Mouse (Mus musculus) olfactory bulb, adult 2 months (tissue): Measurements from ENCODE around the gene Car6. TPM values are rescaled to one million over a fixed set of nuclear protein-coding genes. Genes with fewer than 3 reads are reported as not detected.

Experiments
- H3K27ac ChIP-seq: fragments of 200-500 bp; 2 replicates; pipeline ENCODE4 v1.5.1; 2012; ENCODE audit warnings: low read depth, low read length; ENCODE audit not compliant: insufficient read depth
- H3K4me1 ChIP-seq: fragments of 200-500 bp; 2 replicates; pipeline ENCODE4 v1.6.1; 2012; ENCODE audit warnings: low read length; ENCODE audit not compliant: control insufficient read depth, insufficient read depth
- H3K4me3 ChIP-seq: fragments of 200-500 bp; 2 replicates; pipeline ENCODE4 v1.5.1; 2012; ENCODE audit warnings: mild to moderate bottlenecking, low read depth, low read length, moderate library complexity; ENCODE audit not compliant: insufficient read depth
- CTCF ChIP-seq: fragments of 200-500 bp; IDR thresholded peaks from 2 replicates; pipeline ENCODE4 v1.5.1; 2012; ENCODE audit warnings: low read depth, mild to moderate bottlenecking, low read length, moderate library complexity; ENCODE audit not compliant: insufficient read depth
- POLR2A ChIP-seq: fragments of 200-500 bp; IDR thresholded peaks from 2 replicates; pipeline ENCODE4 v1.6.1; 2012; ENCODE audit warnings: mild to moderate bottlenecking, low read depth, low read length, moderate library complexity; ENCODE audit not compliant: insufficient read depth
- WGBS: fragments of 180-500 bp; shearing (Covaris S2); methylation state at CpG from one replicate; pipeline ENCODE4 v1.1.7; 2018; 5-methylcytosine and 5-hydroxymethylcytosine counted together
- polyA plus RNA-seq: library from polyadenylated mRNA; stranded (reverse); fragments of >200 nt; gene quantifications from 2 replicates; pipeline ENCODE4 v1.2.4, GENCODE M21; 2012; ENCODE audit warnings: low replicate concordance; ENCODE audit not compliant: missing spikeins, insufficient read depth, insufficient read length

Car6 gene
- polyA plus RNA-seq, 1 experiment, result not detected

DNA sequence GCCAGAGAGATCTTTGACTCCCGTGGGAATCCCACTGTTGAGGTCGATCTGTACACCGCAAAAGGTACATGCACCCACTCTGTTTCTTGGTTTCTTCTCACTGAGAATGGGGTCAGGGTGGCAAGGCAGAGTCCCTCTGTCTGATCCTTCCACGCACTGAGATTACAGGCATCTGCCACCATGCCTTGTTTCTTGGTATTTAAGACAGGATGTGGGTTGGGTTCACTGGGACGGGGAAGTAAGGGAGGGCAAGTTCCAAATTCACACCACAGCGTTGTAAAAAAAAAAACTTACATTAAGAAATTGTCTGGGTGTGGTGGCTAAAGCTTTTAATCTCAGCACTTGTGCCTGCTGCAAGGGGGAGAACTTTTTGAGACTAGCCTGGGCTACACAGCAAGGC is 38.4 kb upstream of the Car6 start:
- H3K4me1 ChIP-seq, result peaks cover 37% of the 10 kb centered on the region
- peak overlapping the region; percentile 63 for H3K27ac ChIP-seq
- no peak overlapping the region for H3K4me3 ChIP-seq
- WGBS, result 40% methylated on average over 6 of the region's 6 CpGs
- TF ChIP-seq CTCF, result no peak
- TF ChIP-seq POLR2A, result no peak

DNA sequence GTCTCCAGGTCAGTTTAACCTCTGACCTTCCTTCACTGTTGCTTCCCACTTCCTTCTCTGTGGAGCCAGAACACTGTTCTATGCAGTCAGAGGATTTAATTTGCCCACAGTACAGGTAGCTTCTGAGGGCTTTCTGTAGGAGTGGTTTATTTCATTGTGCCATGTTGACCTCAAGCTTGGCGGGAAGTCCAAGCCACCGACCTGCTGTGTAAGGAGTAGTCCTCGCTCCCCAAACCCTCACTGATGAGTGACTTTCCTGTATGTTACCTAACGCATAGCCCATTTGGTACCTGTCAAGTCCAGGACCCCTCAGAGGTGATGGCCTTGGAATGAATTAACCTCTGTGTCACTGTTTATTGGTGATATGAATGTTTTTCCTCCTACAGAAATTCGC is 38.0 kb upstream of the Car6 start:
- Histone ChIP-seq H3K4me1 (peaks cover 37% of the 10 kb centered on the region), H3K4me3 (peak overlapping the region; percentile 31), H3K27ac (peak overlapping the region; percentile 63; the same call in 1 of the 2 replicates)
- 57% methylated on average over 5 of the region's 5 CpGs for WGBS
- no peak for TF ChIP-seq POLR2A
- TF ChIP-seq CTCF, result no peak

DNA sequence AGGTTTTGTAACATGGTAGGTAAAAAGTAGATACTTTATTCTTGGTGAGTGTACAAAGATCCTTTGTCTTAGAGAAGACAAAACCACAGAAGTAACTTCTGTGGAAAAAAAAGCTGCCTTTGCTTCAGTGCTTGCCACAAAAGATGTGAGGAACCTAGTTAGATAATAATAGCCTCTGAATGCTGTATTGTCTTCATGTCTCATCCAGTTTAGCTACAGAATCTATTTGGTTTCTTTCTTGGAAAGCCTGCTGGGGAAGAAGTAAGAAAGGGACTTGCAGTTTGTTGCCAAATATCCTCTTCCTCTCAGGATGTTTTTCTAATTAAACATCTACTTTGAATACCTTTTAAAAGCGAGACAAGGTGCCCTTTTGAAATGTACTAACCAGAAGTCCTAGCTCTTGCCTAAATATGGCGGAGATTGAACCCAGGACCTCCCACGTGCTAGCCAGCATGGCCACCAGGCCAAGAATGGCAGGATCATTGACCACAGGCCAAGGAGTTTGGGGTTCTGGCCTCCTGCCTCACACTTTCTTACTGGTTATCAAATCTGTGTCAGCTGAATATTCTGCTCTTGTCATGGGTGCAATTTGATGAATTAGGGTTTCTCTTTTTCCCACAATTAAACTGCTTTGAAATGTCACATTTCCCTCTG is 37.4 kb upstream of the Car6 start:
- 15% methylated on average over 3 of the region's 3 CpGs for WGBS
- H3K4me1 ChIP-seq, result peaks cover 37% of the 10 kb centered on the region
- peak overlapping the region; percentile 63 for H3K27ac ChIP-seq
- TF ChIP-seq POLR2A (no peak), CTCF (no peak)
- H3K4me3 ChIP-seq, result peak overlapping the region; percentile 85

DNA sequence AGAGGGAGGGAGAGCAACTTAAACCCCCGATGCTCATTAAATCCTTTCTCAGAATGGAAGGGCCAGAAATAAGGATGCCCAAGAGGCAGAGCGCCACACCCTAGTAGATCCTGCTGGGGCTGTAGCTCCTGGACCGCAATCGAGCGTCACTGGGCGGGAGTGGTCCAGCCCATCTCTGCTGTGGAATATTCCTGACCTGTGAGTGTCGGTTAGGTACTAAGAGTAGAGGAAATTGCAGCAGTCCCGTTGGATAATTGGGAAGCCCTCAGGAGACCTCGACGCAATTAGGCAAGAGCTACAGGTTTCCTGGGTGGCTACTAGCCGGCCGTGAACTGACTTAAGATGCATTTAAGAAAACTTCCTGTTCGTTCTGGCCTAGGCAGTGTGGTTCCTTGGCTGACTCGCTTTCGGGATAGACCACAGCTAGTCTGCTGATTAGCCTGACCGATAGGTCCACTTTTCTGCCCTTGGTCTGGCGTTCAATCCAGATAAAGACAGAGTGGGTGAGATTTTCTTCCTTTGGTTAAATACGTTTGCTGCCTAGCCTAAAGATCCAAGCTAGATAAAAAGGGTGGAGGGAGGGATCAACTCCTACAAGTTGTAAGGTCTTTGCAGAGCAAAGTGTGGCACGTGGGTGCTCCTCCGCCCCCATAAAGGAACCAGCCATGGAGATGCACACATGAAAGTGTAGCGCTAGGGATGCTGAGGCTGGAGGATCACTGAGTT is 36.7 kb upstream of the Car6 start:
- TF ChIP-seq POLR2A (no peak), CTCF (no peak)
- H3K4me3 ChIP-seq, result peak overlapping the region; percentile 85
- H3K4me1 ChIP-seq, result peaks cover 32% of the 10 kb centered on the region
- WGBS, result 3% methylated on average over 21 of the region's 21 CpGs
- peak overlapping the region; percentile 93 for H3K27ac ChIP-seq

DNA sequence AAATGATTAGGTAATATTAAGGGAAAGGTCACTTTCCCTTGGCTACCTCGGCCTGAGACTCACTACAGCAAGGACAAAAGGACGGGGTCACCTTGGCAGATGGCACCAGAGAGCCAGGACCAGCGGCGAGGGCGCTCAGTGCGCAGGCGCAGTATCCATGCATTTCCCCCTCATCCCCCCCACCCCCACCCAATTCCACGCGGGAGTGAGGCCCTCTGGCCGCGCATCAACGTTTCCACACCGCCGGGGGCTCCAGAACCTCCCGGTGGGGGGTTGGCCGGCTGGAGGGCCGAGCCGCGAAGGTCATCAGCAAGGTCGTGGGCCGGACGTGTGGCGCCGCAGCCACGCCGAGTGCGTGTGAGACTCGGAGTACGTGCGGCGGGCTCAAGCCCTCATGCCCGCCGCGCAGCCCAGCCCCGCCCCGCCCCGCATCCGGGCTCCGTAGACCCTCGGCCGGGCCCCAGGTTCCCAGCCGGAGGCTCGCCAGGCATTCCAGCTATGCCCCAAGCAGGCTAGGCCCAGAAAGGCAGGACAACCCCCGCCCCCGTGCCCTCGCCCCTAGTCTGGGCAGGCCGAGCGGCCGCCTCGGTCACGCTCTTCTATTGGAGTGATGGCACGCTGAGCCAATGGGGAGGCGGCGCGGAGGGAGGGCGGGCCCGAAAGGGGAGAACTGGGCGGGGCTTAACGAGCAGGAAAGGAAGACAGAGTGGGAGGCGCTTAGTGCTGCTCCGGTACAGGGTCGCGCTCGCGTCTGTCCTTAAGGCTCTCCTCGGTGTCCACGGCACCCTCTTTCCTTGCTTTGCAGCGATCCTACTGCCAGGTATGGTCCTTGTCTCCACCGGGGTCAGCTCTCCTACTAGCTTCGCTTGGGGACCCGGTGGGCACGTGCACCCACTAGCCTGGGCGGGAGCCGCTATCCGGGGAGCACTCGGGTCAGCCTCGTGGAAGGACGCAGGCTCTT is 35.7 kb upstream of the Car6 start, which contains the start of gene Eno1:
Gene Eno1, plus strand, starts transcription at position 201 of the 961 bp plus-strand sequence.
- H3K4me3 ChIP-seq, result peak within 1 kb of the TSS; percentile 85
- no peak for TF ChIP-seq CTCF
- peak; percentile 29 for TF ChIP-seq POLR2A
- peak within 1 kb of the TSS; percentile 93 for H3K27ac ChIP-seq
- peaks cover 29% of the 10 kb centered on the region for H3K4me1 ChIP-seq
- WGBS, result under 1% methylated on average over 78 of the region's 78 CpGs

DNA sequence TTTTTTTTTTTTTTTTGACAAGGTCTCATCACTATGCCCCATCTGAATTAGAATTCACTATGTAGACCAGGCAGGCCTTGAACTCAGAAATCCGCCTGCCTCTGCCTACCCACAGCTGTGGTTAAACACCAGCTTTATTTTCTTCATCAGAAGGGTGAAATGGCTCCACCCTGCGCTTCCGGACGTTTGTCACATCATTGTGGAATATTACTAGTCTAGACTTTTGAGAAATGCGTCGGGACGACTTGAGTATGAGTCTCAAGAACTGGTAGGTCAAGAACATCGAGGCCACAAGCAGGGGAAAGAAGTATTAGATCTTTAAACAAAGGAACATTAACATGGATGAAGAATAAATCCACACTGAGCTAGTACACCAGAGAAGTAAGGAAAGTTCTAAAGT is 34.9 kb upstream of the Car6 start:
- Histone ChIP-seq H3K4me3 (no peak overlapping the region), H3K4me1 (peaks cover 23% of the 10 kb centered on the region), H3K27ac (peak overlapping the region; percentile 90)
- WGBS, result 79% methylated on average over 8 of the region's 8 CpGs
- TF ChIP-seq POLR2A, result no peak
- no peak for TF ChIP-seq CTCF

DNA sequence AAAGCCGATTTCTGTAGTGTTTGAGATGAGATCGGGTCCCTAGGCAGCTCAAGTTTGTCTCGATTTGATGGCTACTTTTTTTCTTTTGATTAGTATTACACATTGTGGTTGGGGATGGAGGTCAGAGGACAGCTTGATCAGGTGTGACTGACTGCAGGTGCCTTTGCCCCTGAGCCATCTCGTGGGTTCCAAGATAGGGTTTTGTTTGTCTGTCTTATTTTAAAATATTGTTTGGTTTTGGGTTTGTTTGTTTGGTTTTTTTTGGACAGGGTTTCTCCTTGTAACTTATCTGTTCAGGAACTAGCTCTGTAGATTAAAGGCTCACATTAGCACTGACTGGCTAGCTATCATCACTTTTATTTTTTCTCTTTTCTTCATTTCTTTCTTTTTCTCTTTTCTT is 34.5 kb upstream of the Car6 start:
- TF ChIP-seq POLR2A, result no peak
- TF ChIP-seq CTCF, result no peak
- WGBS, result 73% methylated on average over 4 of the region's 4 CpGs
- Histone ChIP-seq H3K4me1 (peaks cover 24% of the 10 kb centered on the region), H3K27ac (no peak overlapping the region), H3K4me3 (no peak overlapping the region)

DNA sequence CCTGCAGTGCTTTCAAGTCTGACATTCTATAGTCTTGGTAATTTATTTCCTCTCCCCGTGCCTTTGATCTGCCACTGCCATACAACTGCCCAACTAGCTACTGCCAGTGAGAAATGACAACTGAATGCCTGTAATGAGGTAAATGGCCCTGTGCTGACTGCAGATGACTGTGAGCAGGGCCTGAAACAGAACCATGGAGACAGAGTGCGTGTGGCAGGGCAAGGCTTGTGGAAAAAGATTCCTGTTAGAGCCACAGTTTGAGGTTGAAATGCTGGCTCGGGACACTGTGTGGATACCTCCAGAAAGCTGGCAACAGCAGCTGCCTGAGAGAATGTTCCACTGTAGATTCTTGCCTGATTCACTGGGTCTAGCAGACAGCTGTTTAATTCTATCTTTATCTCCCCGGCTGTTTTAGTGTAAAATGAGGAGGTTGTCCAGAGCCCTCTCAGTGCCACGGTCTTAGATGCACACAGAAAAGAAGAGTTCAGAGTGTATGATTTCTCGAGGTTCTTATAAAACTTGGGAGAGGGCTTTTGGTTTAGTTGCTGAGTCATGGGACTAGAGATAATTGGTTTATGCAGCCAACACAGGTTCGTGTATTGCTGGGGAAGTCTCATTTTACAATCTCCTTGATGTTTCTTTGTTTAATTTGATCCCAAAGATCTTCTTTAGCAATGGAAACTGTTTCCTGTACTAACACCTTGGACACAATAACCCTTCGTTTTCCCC is 33.6 kb upstream of the Car6 start:
- H3K27ac ChIP-seq, result peak overlapping the region; percentile 14

More for the DNA sequence above, 33.6 kb upstream of the Car6 start:
- Histone ChIP-seq H3K4me1 (peaks cover 25% of the 10 kb centered on the region), H3K4me3 (no peak overlapping the region)
- TF ChIP-seq POLR2A (no peak), CTCF (no peak)
- 23% methylated on average over 8 of the region's 8 CpGs for WGBS
